Mouse (Mus musculus) MEL (cell line): ENCODE measurements at regions not wholly inside any gene's neighbourhood (a gene's known extent, or its start where the extent isn't known, plus 50 kb on each side); places are given as distances from the start of the nearest gene placed in this dataset.

ENCODE experiments used
- DNase-seq: peaks from one replicate; pipeline ENCODE4 v3.0.0; 2011; ENCODE audit warnings: low read depth, low spot score
- H3K27ac ChIP-seq: 2 replicates; pipeline ENCODE4 v1.5.1; 2012; ENCODE audit warnings: low read depth, mild to moderate bottlenecking, control low read depth, low read length, moderate library complexity; ENCODE audit not compliant: control insufficient read depth
- H3K27me3 ChIP-seq, 2 experiments: fragments of 150-350 bp in 1 of 2; sonication (generic) in 1 of 2; 2 replicates each; pipeline ENCODE4 v1.6.1; 2012; ENCODE audit warnings: low read length in 2 of 2, mild to moderate bottlenecking in 2 of 2, improper control_type of control experiment in 1 of 2, moderate library complexity in 1 of 2; ENCODE audit not compliant: insufficient read depth in 2 of 2, control insufficient read depth in 1 of 2
- H3K36me3 ChIP-seq, 2 experiments: 2 replicates each; pipeline ENCODE4 v1.6.1; 2012 to 2014; ENCODE audit warnings: low read length in 2 of 2, improper control_type of control experiment in 1 of 2, inconsistent platforms in 1 of 2, mild to moderate bottlenecking in 1 of 2; ENCODE audit not compliant: insufficient read depth in 2 of 2, control insufficient read depth in 1 of 2
- H3K4me1 ChIP-seq, 2 experiments: fragments of 150-350 bp in 1 of 2; sonication (generic) in 1 of 2; 2 replicates each; pipeline ENCODE4 v1.6.1; 2012; ENCODE audit warnings: low read length in 2 of 2, improper control_type of control experiment in 1 of 2, mild to moderate bottlenecking in 1 of 2; ENCODE audit not compliant: insufficient read depth in 2 of 2, control insufficient read depth in 1 of 2
- H3K4me3 ChIP-seq, 2 experiments: fragments of 150-350 bp in 1 of 2; sonication (generic) in 1 of 2; 2 replicates each; pipeline ENCODE4 v1.5.1; 2012; ENCODE audit warnings: low read depth in 2 of 2, low read length in 2 of 2, mild to moderate bottlenecking in 2 of 2, moderate library complexity in 2 of 2, control low read depth in 1 of 2, improper control_type of control experiment in 1 of 2; ENCODE audit not compliant: control insufficient read depth in 1 of 2, insufficient read depth in 1 of 2
- H3K79me2 ChIP-seq: 2 replicates; pipeline ENCODE4 v1.6.1; 2012; ENCODE audit warnings: mild to moderate bottlenecking, low read length, moderate library complexity; ENCODE audit not compliant: control insufficient read depth, poor library complexity, insufficient read depth
- H3K9ac ChIP-seq: 2 replicates; pipeline ENCODE4 v1.6.1; 2012; ENCODE audit warnings: low read depth, mild to moderate bottlenecking, control low read depth, low read length, moderate library complexity; ENCODE audit not compliant: control insufficient read depth, poor library complexity, severe bottlenecking
- H3K9me3 ChIP-seq: fragments of 150-350 bp; sonication (generic); replicated peaks from 2 replicates; pipeline ENCODE4 v1.6.1; 2012; ENCODE audit warnings: mild to moderate bottlenecking, low read length, improper control_type of control experiment, moderate library complexity; ENCODE audit not compliant: insufficient read depth
- BHLHE40 ChIP-seq: IDR thresholded peaks from 2 replicates; pipeline ENCODE4 v1.6.1; 2012; ENCODE audit warnings: low read depth, mild to moderate bottlenecking, inconsistent platforms, low read length, improper control_type of control experiment, borderline replicate concordance
- E2F4 ChIP-seq: IDR thresholded peaks from 2 replicates; pipeline ENCODE4 v1.6.1; 2011; ENCODE audit warnings: low read depth, low read length, improper control_type of control experiment, borderline replicate concordance
- EP300 ChIP-seq, 2 experiments: IDR thresholded peaks; 2 replicates each; pipeline ENCODE4 v1.6.1; 2011; ENCODE audit warnings: improper control_type of control experiment in 2 of 2, low read length in 2 of 2, low read depth in 1 of 2, mild to moderate bottlenecking in 1 of 2
- ETS1 ChIP-seq: IDR thresholded peaks from 2 replicates; pipeline ENCODE4 v1.6.1; 2012; ENCODE audit warnings: low read depth, mild to moderate bottlenecking, inconsistent platforms, low read length, improper control_type of control experiment, moderate library complexity
- GABPA ChIP-seq: IDR thresholded peaks from 2 replicates; pipeline ENCODE4 v1.6.1; 2012; ENCODE audit warnings: low read depth, mild to moderate bottlenecking, inconsistent platforms, low read length, improper control_type of control experiment, moderate library complexity
- GATA1 ChIP-seq: IDR thresholded peaks from 2 replicates; pipeline ENCODE4 v1.6.1; 2011; ENCODE audit warnings: low read depth, low read length, improper control_type of control experiment
- HCFC1 ChIP-seq: IDR thresholded peaks from 2 replicates; pipeline ENCODE4 v1.6.1; 2012; ENCODE audit warnings: low read depth, mild to moderate bottlenecking, inconsistent platforms, low read length, improper control_type of control experiment, moderate library complexity
- KAT2A ChIP-seq: conservative IDR thresholded peaks from 2 replicates; pipeline ENCODE4 v1.6.1; 2012; ENCODE audit warnings: low read depth, low read length, improper control_type of control experiment, inconsistent platforms
- MAFK ChIP-seq: IDR thresholded peaks from 2 replicates; pipeline ENCODE4 v1.6.1; 2011; ENCODE audit warnings: low read depth, mild to moderate bottlenecking, low read length, improper control_type of control experiment, borderline replicate concordance
- MAX ChIP-seq: IDR thresholded peaks from 2 replicates; pipeline ENCODE4 v1.6.1; 2011; ENCODE audit warnings: low read length, improper control_type of control experiment
- MAZ ChIP-seq: IDR thresholded peaks from 2 replicates; pipeline ENCODE4 v1.6.1; 2012; ENCODE audit warnings: low read depth, mild to moderate bottlenecking, inconsistent platforms, low read length, improper control_type of control experiment
- MXI1 ChIP-seq: IDR thresholded peaks from 2 replicates; pipeline ENCODE4 v1.6.1; 2011; ENCODE audit warnings: mild to moderate bottlenecking, low read depth, low read length, improper control_type of control experiment
- NRF1 ChIP-seq: IDR thresholded peaks from 2 replicates; pipeline ENCODE4 v1.6.1; 2014; ENCODE audit warnings: low read depth, mild to moderate bottlenecking, inconsistent platforms, low read length, improper control_type of control experiment, moderate library complexity; ENCODE audit not compliant: poor library complexity, insufficient read depth, severe bottlenecking
- POLR2AphosphoS2 ChIP-seq: IDR thresholded peaks from 2 replicates; pipeline ENCODE4 v1.6.1; 2011; ENCODE audit warnings: low read length, improper control_type of control experiment
- POLR2AphosphoS5 ChIP-seq: IDR thresholded peaks from 2 replicates; pipeline ENCODE4 v1.6.1; 2012; ENCODE audit warnings: low read depth, borderline replicate concordance, mild to moderate bottlenecking, inconsistent platforms, low read length, moderate library complexity, mixed read lengths
- SIN3A ChIP-seq: IDR thresholded peaks from 2 replicates; pipeline ENCODE4 v1.6.1; 2012; ENCODE audit warnings: low read length, improper control_type of control experiment, inconsistent platforms
- SMC3 ChIP-seq: IDR thresholded peaks from 2 replicates; pipeline ENCODE4 v1.6.1; 2011; ENCODE audit warnings: low read depth, low read length, improper control_type of control experiment
- TAL1 ChIP-seq: IDR thresholded peaks from 2 replicates; pipeline ENCODE4 v1.6.1; 2012; ENCODE audit warnings: mild to moderate bottlenecking, inconsistent platforms, low read length, moderate library complexity, mixed read lengths
- TBP ChIP-seq: IDR thresholded peaks from 2 replicates; pipeline ENCODE4 v1.8.0; 2011; ENCODE audit warnings: low read depth, low read length, improper control_type of control experiment
- UBTF ChIP-seq: IDR thresholded peaks from 2 replicates; pipeline ENCODE4 v1.6.1; 2012; ENCODE audit warnings: low read depth, mild to moderate bottlenecking, inconsistent platforms, low read length, improper control_type of control experiment, moderate library complexity, borderline replicate concordance; ENCODE audit not compliant: insufficient read depth
- USF1 ChIP-seq: IDR thresholded peaks from 2 replicates; pipeline ENCODE4 v1.6.1; 2014; ENCODE audit warnings: low read depth, mild to moderate bottlenecking, inconsistent platforms, low read length, improper control_type of control experiment, moderate library complexity
- USF2 ChIP-seq, 2 experiments: IDR thresholded peaks; 2 replicates each; pipeline ENCODE4 v1.6.1; 2011 to 2012; ENCODE audit warnings: improper control_type of control experiment in 2 of 2, low read length in 2 of 2, borderline replicate concordance in 1 of 2, inconsistent platforms in 1 of 2, low read depth in 1 of 2, mild to moderate bottlenecking in 1 of 2; ENCODE audit not compliant: insufficient read depth in 1 of 2
- ZKSCAN1 ChIP-seq: IDR thresholded peaks from 2 replicates; pipeline ENCODE4 v1.6.1; 2012; ENCODE audit warnings: low read depth, mild to moderate bottlenecking, inconsistent platforms, low read length, improper control_type of control experiment, moderate library complexity
- ZMIZ1 ChIP-seq: IDR thresholded peaks from 2 replicates; pipeline ENCODE4 v1.6.1; 2012; ENCODE audit warnings: low read depth, mild to moderate bottlenecking, inconsistent platforms, low read length, improper control_type of control experiment, moderate library complexity
- ZNF384 ChIP-seq: IDR thresholded peaks from 2 replicates; pipeline ENCODE4 v1.6.1; 2012; ENCODE audit warnings: low read depth, mild to moderate bottlenecking, inconsistent platforms, low read length, improper control_type of control experiment

DNA sequence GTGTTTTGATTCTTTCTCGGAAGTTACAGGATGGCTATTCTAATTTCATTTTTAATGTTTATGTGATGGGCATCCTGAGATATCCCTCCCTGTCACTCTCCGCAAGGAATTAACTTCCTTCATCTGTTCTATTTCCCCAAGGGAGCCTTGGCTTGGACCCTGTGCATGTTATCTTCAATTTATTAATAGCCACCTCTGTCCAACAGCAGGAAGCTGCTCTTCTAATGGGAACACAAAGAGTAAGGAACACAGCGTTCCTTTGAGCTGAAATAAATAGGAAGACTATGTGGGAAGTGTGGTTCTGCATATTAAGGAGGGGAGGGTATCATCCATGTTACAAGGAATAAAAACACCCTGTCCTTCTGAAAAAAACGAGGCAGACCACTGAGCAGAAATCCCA lies 119.4 kb upstream of the Dap start:
- H3K79me2 ChIP-seq = no peaks in the 10 kb centered on the region
- DNase-seq = no peak
- H3K9ac ChIP-seq = no peak overlapping the region
- no peaks in the 10 kb centered on the region for H3K27me3 ChIP-seq
- TF ChIP-seq USF2 (IDR thresholded peaks at IDR 0.05; ENCODE audit: borderline replicate concordance in 1 of 2, insufficient read depth in 1 of 2, low read depth in 1 of 2, low read length in 2 of 2) = no peak
- TF ChIP-seq E2F4 = no peak
- TF ChIP-seq MAZ = no peak
- no peak for TF ChIP-seq TBP
- no peak for TF ChIP-seq GATA1
- no peak for TF ChIP-seq BHLHE40
- TF ChIP-seq TAL1 = no peak
- no peak for TF ChIP-seq POLR2AphosphoS5
- no peak for TF ChIP-seq MAFK
- TF ChIP-seq SMC3 = no peak
- no peak for TF ChIP-seq UBTF
- no peak for TF ChIP-seq ZNF384
- no peak for TF ChIP-seq MAX
- no peak for TF ChIP-seq HCFC1
- no peak for TF ChIP-seq KAT2A
- no peak for TF ChIP-seq EP300 (IDR thresholded peaks at IDR 0.05; ENCODE audit: low read depth in 1 of 2, low read length in 2 of 2)
- no peak for TF ChIP-seq ETS1
- no peaks in the 10 kb centered on the region for H3K4me1 ChIP-seq
- H3K27ac ChIP-seq = no peak overlapping the region
- H3K36me3 ChIP-seq = no peaks in the 10 kb centered on the region
- no peaks in the 10 kb centered on the region for H3K9me3 ChIP-seq
- H3K4me3 ChIP-seq = no peak overlapping the region

DNA sequence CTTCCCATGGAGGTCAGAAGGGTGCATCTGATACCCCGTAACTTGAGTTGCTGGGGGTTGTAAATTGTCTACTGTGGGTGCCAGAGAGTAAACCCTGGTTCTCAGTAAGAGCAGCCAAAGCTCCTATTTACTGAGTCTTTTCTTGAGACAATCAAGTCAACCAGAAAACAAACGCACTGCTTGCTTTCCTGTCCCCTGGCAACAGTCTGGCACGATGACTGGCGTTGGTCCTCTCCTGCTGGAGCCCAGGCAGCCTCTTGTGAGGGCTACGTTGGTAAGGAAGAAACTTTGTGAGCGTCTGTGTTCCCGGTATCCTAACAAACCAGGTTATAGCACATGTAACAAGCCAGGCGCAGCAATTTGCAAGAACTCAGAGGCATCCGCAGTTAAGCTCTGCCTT lies 117.2 kb upstream of the Dap start:
- Histone ChIP-seq H3K79me2 (no peaks in the 10 kb centered on the region), H3K4me3 (no peak overlapping the region), H3K9ac (no peak overlapping the region), H3K27ac (no peak overlapping the region), H3K4me1 (no peaks in the 10 kb centered on the region), H3K36me3 (no peaks in the 10 kb centered on the region), H3K9me3 (no peaks in the 10 kb centered on the region), H3K27me3 (no peaks in the 10 kb centered on the region)
- no peak for DNase-seq
- TF ChIP-seq GABPA = no peak
- no peak for TF ChIP-seq EP300 (IDR thresholded peaks at IDR 0.05; ENCODE audit: low read depth in 1 of 2, low read length in 2 of 2)
- TF ChIP-seq SIN3A = no peak
- TF ChIP-seq USF1 = no peak
- no peak for TF ChIP-seq SMC3
- TF ChIP-seq POLR2AphosphoS5 = no peak
- TF ChIP-seq ZMIZ1 = no peak
- no peak for TF ChIP-seq POLR2AphosphoS2
- no peak for TF ChIP-seq MXI1
- no peak for TF ChIP-seq ZKSCAN1
- TF ChIP-seq BHLHE40 = no peak
- TF ChIP-seq TBP = no peak
- TF ChIP-seq NRF1 = no peak
